ENCODE assay signal across 13 mouse cellular contexts in genomic region chr5:140612191-140612590, GRCm38 (mm10). TPM values are rescaled to one million over a fixed set of nuclear protein-coding genes. Genes with fewer than 3 reads are reported as not detected.
DNase-seq lines count a peak whose midpoint lies in the region; ATAC-seq and TF ChIP-seq lines count a peak whose summit lies in the region.
"Had no signal": no experiment of that assay in that cellular context is flagged by ENCODE, and none has a peak within 500 bp of the region (broad histone marks: within the 10 kb centered on the region; RNA-seq: fewer than 3 reads in every experiment).

No protein-coding gene starts in this region.

- H3K9ac ChIP-seq in heart, embryonic 13.5 days = peak overlapping the region; percentile 79
- H3K9ac ChIP-seq in hindbrain, embryonic 11.5 days (ENCODE audit: low read depth, low read length) = peak overlapping the region; percentile 80
- H3K9ac ChIP-seq in midbrain, embryonic 13.5 days (replicated peaks) = peak overlapping the region; percentile 76

- peak overlapping the region; percentile 82; the same call in 1 of the 2 replicates for H3K27ac ChIP-seq in heart, embryonic 13.5 days (replicated peaks)
- H3K27ac ChIP-seq in hindbrain, embryonic 11.5 days (ENCODE audit: low read depth, low read length) = peak overlapping the region; percentile 98
- H3K27ac ChIP-seq in midbrain, embryonic 13.5 days = peak overlapping the region; percentile 96

- WGBS in heart, embryonic 13.5 days = 78% methylated on average over 18 of the region's 18 CpGs
- WGBS in hindbrain, embryonic 11.5 days = 36% methylated on average over 18 of the region's 18 CpGs
- 17% methylated on average over 18 of the region's 18 CpGs for WGBS in midbrain, embryonic 13.5 days

- TF ChIP-seq CTCF in G1E (IDR thresholded peaks at IDR 0.05; ENCODE audit: low read depth, low read length) = no peak

- H3K9me3 ChIP-seq in heart, embryonic 13.5 days = no peaks in the 10 kb centered on the region
- peaks cover 7% of the 10 kb centered on the region for H3K9me3 ChIP-seq in G1E (replicated peaks)
- H3K9me3 ChIP-seq in hindbrain, embryonic 11.5 days (ENCODE audit: control insufficient read depth, low read length) = no peaks in the 10 kb centered on the region
- no peaks in the 10 kb centered on the region for H3K9me3 ChIP-seq in midbrain, embryonic 13.5 days

- ATAC-seq in heart, embryonic 13.5 days (ENCODE audit: extremely low read depth, insufficient number of reproducible peaks, low FRiP score, low TSS enrichment) = no peak
- no peak for ATAC-seq in G1E (ENCODE audit: extremely low read depth, insufficient number of reproducible peaks, low FRiP score, poor library complexity, severe bottlenecking)
- no peak for ATAC-seq in hindbrain, embryonic 11.5 days (ENCODE audit: low FRiP score)
- ATAC-seq in midbrain, embryonic 13.5 days = no peak

- H3K4me2 ChIP-seq in heart, embryonic 13.5 days = peak overlapping the region; percentile 75
- peak overlapping the region; percentile 83 for H3K4me2 ChIP-seq in hindbrain, embryonic 11.5 days (replicated peaks; ENCODE audit: low read depth, low read length)
- peak overlapping the region; percentile 66 for H3K4me2 ChIP-seq in midbrain, embryonic 13.5 days (replicated peaks)

- H3K27me3 ChIP-seq in heart, embryonic 13.5 days (replicated peaks) = peaks cover 61% of the 10 kb centered on the region
- peaks cover 39% of the 10 kb centered on the region for H3K27me3 ChIP-seq in G1E (ENCODE audit: insufficient read depth, low read length)
- H3K27me3 ChIP-seq in hindbrain, embryonic 11.5 days (ENCODE audit: control insufficient read depth, insufficient read depth, low read length) = no peaks in the 10 kb centered on the region
- H3K27me3 ChIP-seq in midbrain, embryonic 13.5 days = 0 out of 2 replicates have a peak, but pooled peaks cover 3% of the 10 kb centered on the region

- no peak for DNase-seq in heart, postnatal 10 days
- no peak for DNase-seq in G1E (ENCODE audit: low spot score)
- no peak for DNase-seq in hindbrain, embryonic 11.5 days (ENCODE audit: low spot score)
- no peak for DNase-seq in Muller cell, postnatal 12 days (ENCODE audit: inconsistent ontology term)
- no peak for DNase-seq in adrenal gland, adult 18-20 months (ENCODE audit: low spot score in 2 of 2)
- DNase-seq in embryo, embryonic 9.5 days (ENCODE audit: extremely low spot score) = no peak
- DNase-seq: thymus, postnatal 4 days had no signal

- H3K4me3 ChIP-seq in heart, embryonic 13.5 days = peak overlapping the region; percentile 56
- H3K4me3 ChIP-seq in G1E (ENCODE audit: low read depth, low read length) = peak overlapping the region; percentile 13; the same call in 1 of the 2 replicates
- H3K4me3 ChIP-seq in hindbrain, embryonic 11.5 days (ENCODE audit: low read depth, low read length) = peak overlapping the region; percentile 56
- peak overlapping the region; percentile 52 for H3K4me3 ChIP-seq in midbrain, embryonic 13.5 days (replicated peaks)

- 0 out of 2 replicates have a peak, but pooled peaks cover 4% of the 10 kb centered on the region for H3K36me3 ChIP-seq in heart, embryonic 13.5 days
- peaks cover 44% of the 10 kb centered on the region for H3K36me3 ChIP-seq in G1E (replicated peaks)
- H3K36me3 ChIP-seq in hindbrain, embryonic 11.5 days (ENCODE audit: control insufficient read depth, insufficient read depth, low read length) = peaks cover 15% of the 10 kb centered on the region
- H3K36me3 ChIP-seq in midbrain, embryonic 13.5 days = peaks cover 27% of the 10 kb centered on the region

- intact Hi-C loops in heart, postnatal 10 days (cut with DNase I) = no loop called here

- H3K4me1 ChIP-seq in heart, embryonic 13.5 days = peaks cover 61% of the 10 kb centered on the region
- H3K4me1 ChIP-seq in G1E (ENCODE audit: insufficient read depth, low read depth, low read length) = peaks cover 92% of the 10 kb centered on the region
- peaks cover 22% of the 10 kb centered on the region for H3K4me1 ChIP-seq in hindbrain, embryonic 11.5 days (replicated peaks; ENCODE audit: control insufficient read depth, insufficient read depth, low read length)
- peaks cover 74% of the 10 kb centered on the region for H3K4me1 ChIP-seq in midbrain, embryonic 13.5 days (replicated peaks)

RNA-seq across cellular contexts. Expression of gene Lfng, which starts 5.1 kb away (rescaled TPM):
- 3.3 and 3.5 TPM in 2 replicates for polyA plus RNA-seq in heart, embryonic 13.5 days (2015; fragmentation: Nextera tagmentation; extraction: Ambion mirVana)
- total RNA-seq in heart, postnatal 10 days (2021) = 10 to 100 TPM; 14.1 to 15.7 TPM
- total RNA-seq in G1E (2014; fragmentation: Nextera tagmentation) = 3.1 and 4.3 TPM in 2 replicates
- total RNA-seq in G1E (2017) = 11.4 and 15.2 TPM in 2 replicates
- polyA plus RNA-seq in G1E (2012) = 11.2 and 12.0 TPM in 2 replicates
- 34.1 and 38.8 TPM in 2 replicates for polyA plus RNA-seq in hindbrain, embryonic 11.5 days (2014; fragmentation: Nextera tagmentation; extraction: Ambion mirVana)
- polyA plus RNA-seq in midbrain, embryonic 13.5 days (2015; fragmentation: Nextera tagmentation; extraction: Ambion mirVana) = 25.0 and 25.7 TPM in 2 replicates
- 10 to 100 TPM in 1 of 2 experiments, 1 to 10 TPM in 1; 9.8 to 12.3 TPM for total RNA-seq in adrenal gland, adult 18-20 months (2021)

RNA-seq across cellular contexts. Expression of gene Ttyh3, which starts 36.6 kb away (rescaled TPM):
- polyA plus RNA-seq in heart, embryonic 13.5 days (2015; fragmentation: Nextera tagmentation; extraction: Ambion mirVana) = 25.0 and 25.4 TPM in 2 replicates
- 10 to 100 TPM; 58.4 to 61.4 TPM for total RNA-seq in heart, postnatal 10 days (2021)
- total RNA-seq in G1E (2014; fragmentation: Nextera tagmentation) (68.7 and 71.0 TPM in 2 replicates), G1E (2017) (8.0 and 9.8 TPM in 2 replicates)
- 99.4 and 100 TPM in 2 replicates for polyA plus RNA-seq in G1E (2012)
- polyA plus RNA-seq in hindbrain, embryonic 11.5 days (2014; fragmentation: Nextera tagmentation; extraction: Ambion mirVana) = 52.9 and 53.1 TPM in 2 replicates
- polyA plus RNA-seq in midbrain, embryonic 13.5 days (2015; fragmentation: Nextera tagmentation; extraction: Ambion mirVana) = 53.6 and 76.6 TPM in 2 replicates
- 10 to 100 TPM; 26.5 to 70.6 TPM for total RNA-seq in adrenal gland, adult 18-20 months (2021)

RNA-seq across cellular contexts. Expression of gene Grifin, which starts 47.3 kb away (rescaled TPM):
- polyA plus RNA-seq in heart, embryonic 13.5 days (2015; fragmentation: Nextera tagmentation; extraction: Ambion mirVana) = not detected in 2 replicates
- not detected for total RNA-seq in heart, postnatal 10 days (2021)
- total RNA-seq in G1E (2014; fragmentation: Nextera tagmentation) = not detected in 2 replicates
- total RNA-seq in G1E (2017) = not detected in 2 replicates
- polyA plus RNA-seq in G1E (2012) = not detected in 2 replicates
- not detected in 2 replicates for polyA plus RNA-seq in hindbrain, embryonic 11.5 days (2014; fragmentation: Nextera tagmentation; extraction: Ambion mirVana)
- polyA plus RNA-seq in midbrain, embryonic 13.5 days (2015; fragmentation: Nextera tagmentation; extraction: Ambion mirVana) = not detected in 2 replicates
- not detected for total RNA-seq in adrenal gland, adult 18-20 months (2021)
- total RNA-seq: common myeloid progenitor, adult 5-6 weeks; liver, adult 2 months had no signal
- polyA plus RNA-seq: C2C12; heart, postnatal 0 days; liver, adult 2 months had no signal
